Mouse (Mus musculus) testis, postnatal 14 days (tissue): Measurements from ENCODE around the gene Vim.

Source experiments
- DNase-seq: peaks from one replicate; pipeline ENCODE4 v3.0.0; 2021; ENCODE audit warnings: low spot score

The Vim gene

DNA sequence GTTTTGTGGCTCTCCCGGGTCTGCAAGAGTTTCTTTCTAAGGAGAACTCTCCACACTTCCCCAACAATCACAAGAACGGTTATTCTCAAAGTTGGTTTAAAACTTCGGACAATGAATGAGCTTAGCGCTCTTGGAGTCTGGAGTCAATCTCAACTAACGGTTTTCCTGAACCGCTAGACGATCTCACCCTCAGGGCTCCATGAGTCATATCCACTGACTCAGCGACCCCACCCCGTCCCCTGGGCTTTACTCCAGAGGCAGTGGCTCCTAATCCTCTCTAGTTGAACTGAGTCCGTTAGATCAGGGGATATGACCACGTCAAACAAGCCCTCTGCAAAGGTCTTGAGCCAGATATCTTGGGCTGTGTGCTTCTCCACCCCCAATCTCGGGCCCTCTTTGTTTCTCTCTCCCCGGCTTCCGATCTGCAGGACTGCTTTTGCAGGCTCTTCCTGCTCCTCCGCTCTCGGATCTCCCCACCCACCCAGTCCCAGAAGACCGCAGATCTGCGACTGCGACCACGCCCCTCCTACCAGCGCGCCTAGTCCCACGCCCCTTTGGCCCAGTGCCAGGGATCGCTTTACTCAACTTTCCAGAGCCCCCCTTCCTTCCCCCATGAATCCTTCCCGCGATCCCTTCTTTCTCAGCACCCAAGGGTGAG is at the start of gene Vim:
TSS of gene Vim (plus strand) at position 520 of the 658 bp plus-strand sequence.
- peak; percentile 80 for DNase-seq

DNA sequence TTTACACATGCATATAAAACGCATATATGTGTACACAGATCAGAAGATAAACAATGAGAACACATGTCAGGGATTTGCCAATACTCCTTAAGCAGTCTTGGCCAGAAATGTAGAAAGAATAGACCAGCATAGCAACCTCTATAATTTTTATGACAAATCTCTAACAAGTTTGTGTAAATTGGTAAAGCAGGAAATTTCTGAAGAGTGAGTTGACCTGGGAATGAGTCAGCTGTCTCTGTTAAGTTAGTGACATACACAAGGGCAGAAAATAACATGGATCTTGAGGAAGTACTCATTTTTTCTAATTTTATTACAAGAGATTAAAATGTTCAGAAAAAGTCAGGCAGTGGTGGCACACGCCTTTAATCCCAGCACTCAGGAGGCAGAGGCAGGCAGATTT is 47.5 kb upstream of the Vim start:
- no peak for DNase-seq

GRCm38 (mm10) chr2:13527125-13527524 is 46.6 kb upstream of the Vim start:
- DNase-seq = no peak

GRCm38 (mm10) chr2:13527531-13527930 is 46.2 kb upstream of the Vim start:
- peak; percentile 84 for DNase-seq

- no peak for DNase-seq
Observed at GRCm38 (mm10) chr2:13529253-13529933, 44.3 kb upstream of the Vim start.

DNA sequence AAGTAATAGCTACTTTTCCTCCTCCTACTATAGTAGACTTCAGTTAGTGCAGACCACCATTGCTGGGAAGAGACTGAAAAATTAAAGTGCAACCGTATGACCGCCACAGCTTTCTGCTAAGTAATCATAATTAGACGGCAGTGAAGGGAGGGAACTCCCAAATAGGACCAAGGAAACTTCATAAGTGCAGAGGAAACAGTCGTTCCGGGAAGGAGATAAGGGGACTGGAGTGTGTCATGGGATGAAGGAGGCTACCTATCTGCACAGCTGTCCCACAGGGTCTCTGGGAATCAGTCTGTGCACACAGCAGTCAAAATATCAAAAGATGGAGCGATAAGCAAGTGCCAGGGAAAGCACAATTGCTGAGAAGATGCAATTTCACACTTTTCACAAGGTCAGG is 43.1 kb upstream of the Vim start:
- no peak for DNase-seq

GRCm38 (mm10) chr2:13536747-13537146 is 37.0 kb upstream of the Vim start:
- DNase-seq = no peak

DNA sequence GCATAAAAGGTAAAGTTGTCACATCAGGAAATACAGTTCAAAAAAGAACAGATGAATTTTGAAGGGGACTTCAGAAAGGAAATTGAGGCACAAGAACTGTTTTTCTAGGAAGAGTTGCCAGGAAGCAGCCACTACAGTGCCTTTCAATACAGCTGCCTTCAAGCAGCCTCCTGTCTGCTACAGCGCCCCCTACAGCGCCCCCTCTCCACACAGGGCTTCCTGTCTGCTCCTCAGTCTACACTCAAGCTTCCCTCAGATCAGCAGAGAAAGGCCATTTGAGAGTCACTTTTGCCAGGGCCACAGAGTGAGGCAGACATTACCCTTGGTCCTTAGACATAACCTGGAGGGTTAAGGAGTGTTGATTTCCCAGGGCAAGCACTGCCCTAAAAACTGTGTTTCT is 36.0 kb upstream of the Vim start:
- DNase-seq = no peak

GRCm38 (mm10) chr2:13538258-13538657 is 35.5 kb upstream of the Vim start:
- DNase-seq = no peak

- DNase-seq = no peak
Observed at GRCm38 (mm10) chr2:13538704-13539377, 34.9 kb upstream of the Vim start.

DNA sequence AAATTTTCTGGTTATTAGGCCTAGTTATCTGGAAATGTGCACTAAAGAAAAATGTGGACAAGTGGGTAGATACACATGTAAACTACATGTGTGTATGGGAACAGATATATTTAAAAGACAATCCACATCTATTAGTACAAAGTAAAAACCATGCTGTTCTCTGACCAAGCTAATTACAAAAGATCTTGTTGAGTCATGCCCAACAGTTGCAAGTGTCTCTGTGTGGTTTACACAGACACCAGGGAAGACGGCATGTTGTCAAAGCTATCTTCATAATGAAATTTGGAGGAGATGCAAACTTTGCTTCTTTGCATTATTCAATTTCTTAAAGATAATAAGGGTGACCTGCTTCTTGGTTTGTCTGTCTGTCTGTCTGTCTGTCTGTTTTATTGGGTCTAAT is 33.9 kb upstream of the Vim start:
- no peak for DNase-seq

DNA sequence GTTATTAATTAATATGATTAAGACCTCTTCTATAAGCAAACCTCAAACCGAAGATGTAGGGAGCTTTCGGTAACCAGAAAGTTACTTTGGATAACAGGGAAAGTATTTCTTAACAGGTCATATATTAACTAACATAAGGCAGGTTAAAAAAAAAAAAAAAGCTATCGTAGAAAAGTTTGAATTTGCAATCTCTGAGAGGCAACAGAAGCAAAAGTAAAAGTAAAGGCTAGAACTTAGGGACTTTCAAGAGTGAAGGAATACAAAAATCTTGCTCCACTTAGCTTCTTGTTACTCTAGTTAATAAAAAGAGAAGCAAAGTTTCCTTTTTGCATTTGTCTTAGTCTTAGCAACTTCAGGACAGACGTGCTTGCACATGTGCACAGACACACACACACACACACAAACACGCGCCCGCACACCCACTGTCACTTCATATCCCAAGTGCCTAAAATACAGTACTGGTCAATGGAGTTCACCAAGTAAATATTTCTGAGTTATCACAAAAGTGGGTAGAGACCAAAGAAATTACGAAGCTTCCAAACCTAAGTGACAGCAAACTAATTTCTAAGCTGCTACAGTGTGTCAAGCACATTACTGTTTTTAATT is 30.1 kb upstream of the Vim start:
- no peak for DNase-seq

GRCm38 (mm10) chr2:13544193-13544824 is 29.4 kb upstream of the Vim start, which contains the start of gene Trdmt1:
Trdmt1 (minus strand) TSS chr2:13544668.
- peak; percentile 84 for DNase-seq

GRCm38 (mm10) chr2:13548749-13549148 is 25.0 kb upstream of the Vim start:
- no peak for DNase-seq

- no peak for DNase-seq
Observed at GRCm38 (mm10) chr2:13553966-13554365, 19.8 kb upstream of the Vim start.

DNA sequence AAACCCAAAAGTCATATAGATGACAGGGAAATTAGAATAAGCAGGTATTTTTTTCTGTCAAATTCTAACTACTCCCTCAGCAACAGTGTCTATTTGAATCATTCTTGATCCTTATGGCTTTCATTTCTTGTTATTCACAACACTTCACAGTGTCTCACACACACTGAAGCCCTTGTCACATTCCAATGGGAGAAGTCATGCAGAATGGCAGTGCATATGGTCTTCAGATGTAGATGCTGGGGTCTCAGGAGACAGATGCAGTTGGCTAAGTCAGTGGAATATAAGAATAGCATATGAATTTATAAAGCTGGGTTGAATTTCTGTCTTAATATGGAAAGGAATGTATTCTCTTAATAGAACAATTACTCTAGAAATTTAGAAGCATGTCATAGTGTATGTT is 17.5 kb upstream of the Vim start:
- DNase-seq = no peak

DNA sequence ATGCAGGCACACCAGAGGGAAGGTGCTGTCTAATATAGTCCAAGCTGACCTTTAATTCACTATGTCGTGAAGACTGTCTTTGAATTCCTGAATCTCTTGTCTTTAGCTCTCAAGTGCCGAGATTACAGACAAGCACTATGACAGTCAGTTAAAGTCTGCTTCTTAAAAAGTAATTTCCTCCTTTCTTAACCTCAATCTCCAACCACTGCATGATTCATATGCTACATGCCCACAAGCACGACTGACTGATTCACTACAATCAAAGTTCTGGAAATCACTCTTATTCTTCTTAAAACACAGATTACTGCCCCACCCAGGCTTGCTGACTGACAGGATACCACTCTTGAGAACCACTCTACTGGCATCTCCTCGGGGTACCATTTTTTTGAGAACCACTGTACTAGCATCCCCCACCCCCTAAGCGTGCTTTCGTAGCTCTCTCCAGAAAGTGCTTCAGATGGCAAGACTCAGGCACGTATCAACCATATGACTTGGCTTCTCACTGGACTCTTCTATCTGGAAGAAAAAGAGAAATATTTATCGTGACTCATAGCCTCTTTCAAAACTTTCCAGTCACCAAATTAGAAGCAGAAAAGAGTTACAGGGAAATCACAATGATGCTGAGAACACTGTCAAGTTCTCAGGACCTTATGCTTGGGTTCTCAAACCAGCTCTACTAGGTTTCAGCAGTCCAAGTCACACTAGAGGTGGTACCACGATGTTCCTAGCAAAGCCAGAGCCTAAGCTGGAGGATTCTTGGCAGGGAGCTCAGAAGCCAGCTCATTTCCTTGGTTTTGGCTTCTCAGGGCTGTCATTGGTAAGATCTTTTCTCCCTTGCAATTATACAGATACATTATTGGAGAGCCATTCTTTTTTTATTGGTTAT is 16.3 kb upstream of the Vim start:
- no peak for DNase-seq

DNA sequence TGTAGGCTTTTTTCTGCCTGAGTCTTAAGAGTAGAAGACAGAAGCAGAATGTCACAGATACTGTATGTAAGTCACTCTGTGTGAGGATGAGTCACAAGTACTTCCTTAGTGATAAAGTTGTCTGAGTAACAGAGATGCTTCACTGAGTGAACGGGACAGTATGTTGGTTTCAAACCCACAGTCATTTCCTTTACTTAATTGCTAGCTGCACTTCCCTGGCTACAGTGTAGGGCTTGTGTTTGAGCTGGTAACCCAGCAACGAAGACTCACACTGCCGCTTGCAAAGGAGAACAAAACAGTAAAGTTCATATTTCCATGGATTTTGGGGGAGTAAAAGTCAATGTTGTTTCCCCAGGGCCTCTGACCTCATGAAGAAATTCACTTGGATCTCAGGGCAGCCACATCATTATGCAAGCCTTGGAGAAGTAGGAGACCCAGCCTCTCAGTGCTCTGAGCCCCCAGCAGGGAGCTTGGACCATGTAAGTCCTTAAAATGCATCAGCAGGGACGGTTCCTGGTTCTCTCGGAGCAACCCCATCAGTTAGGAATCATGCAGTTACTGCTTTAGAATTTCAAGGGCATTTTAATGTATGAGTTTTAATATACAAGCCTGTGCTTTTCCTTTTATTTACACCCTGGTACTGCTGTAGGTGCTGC is 15.0 kb upstream of the Vim start:
- no peak for DNase-seq

DNA sequence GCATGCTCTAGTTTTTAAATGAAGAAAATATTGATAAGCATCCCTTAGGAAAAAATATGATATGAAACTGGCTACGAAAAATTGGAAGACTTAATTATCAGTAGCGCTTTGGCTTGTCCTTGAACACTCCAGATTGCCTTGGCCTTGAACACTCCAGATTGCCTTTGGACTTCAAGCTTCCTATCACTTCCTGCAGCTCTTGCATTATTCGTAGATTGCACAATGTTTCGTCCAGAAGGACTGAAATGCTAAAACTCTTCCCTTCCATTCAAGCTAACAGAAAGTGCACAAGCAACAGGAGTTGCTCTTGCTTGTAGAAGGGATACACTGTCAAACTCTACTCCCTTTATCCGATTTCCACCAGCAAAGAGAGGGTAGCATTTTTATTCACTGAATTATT is 14.4 kb upstream of the Vim start:
- no peak for DNase-seq

DNA sequence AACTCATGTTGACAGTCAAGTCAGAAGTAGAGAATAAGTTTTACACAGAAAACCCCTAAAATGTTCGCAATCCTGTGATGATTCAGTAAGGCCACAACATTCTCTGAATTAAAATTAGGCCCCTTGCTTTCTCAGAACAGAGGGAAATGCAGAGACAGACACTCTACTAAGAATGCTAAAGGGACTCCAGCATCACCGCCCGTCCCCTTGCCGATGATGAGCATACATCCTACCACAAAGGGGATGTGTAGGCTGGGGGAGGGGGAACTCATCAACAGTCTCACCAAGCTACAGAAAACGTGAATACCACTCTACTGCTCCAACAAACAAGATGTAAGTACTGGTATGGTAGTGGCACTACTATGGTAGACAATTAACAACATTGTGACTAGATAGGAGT is 14.0 kb upstream of the Vim start:
- no peak for DNase-seq

DNA sequence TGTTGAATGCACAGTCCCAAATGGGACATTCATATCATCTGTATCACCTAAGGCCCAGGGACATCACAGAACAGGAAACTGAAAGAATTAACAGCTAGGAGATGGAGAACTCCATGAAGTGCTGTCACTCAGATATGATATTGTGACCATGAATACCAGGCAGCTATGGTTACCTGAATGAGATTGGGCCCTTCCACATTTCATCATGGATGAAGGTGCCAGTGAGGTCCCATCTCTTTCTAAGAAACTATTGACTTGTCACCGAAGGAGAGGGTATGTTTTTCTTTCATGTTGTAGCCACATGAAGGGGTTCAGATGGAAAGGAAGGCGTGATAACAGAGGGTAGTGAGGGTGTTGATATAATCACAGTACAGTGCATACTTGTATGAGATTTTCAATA is 13.3 kb upstream of the Vim start:
- DNase-seq = no peak
